Mouse (Mus musculus): ENCODE data around the gene Wipf2.
"Not testable (repeated sequence)": the region's sequence is repeated elsewhere in the genome, so short reads cannot be mapped to it uniquely, and the experiment has no call there.

Wipf2 gene

DNA sequence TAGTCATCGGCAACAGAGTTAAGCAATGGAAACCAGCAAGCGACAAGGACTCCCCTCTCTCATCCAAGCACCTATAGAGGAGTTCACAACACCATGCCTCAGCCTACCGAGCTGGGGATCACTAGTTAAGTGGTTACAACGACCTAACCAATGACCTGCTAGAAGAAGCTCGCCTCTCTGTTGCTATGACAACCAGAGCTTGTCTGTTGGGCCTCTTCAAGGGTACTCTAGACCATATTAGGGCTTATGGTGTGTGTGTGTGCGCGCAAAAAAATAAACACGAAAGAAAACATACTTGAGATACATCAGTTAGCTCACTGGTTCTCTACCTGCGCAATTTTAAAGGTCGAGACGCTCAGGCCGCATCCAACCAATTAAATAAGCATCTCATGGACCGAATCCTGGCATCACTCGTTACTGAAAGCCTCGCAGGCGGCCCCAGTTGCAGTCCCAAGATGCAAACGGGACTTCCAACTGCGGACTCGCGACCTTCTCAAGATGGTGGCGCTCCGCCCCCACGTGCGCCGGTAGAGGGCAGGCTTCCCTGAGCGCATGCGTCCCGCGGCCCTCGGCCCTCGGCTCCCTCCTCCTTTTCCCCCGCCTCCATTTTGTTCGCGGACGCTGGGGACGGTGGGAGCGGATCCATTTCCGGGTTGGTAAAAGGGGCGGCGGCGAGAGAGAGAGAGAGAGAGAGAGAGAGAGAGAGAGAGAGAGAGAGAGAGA, at the start of gene Wipf2:
Wipf2 (plus strand) TSS at position 611 of the 723 bp plus-strand sequence.
- DNase-seq (ENCODE audit: low read depth, low spot score): peak; percentile 98

DNA sequence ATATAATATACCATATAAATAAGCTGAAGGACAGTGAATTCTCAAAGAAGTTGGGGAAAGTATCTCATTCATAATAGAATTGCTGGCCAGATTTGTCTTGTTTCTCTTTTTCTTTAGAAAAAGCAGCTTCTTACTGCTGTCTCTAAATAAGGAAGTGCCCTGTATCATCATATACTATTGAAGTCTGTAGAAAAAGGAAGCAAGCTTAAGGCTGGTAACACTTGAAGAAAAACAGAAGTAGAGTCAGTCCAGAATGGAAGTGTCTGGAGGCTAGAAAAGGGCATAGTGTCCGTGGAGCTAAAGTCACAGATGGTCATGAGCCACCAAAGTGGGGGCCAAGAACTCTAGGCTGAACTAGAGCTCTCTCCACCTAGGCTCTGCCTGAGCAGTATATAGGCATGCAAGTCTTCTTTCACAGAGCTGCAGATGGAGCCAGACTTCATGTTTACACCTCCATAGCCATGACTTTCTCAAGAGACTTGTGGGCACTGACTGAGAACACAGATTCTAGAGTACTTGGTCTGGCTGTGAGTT, 46.7 kb upstream of the Wipf2 start:
- no peak for DNase-seq (ENCODE audit: low read depth, low spot score)

DNA sequence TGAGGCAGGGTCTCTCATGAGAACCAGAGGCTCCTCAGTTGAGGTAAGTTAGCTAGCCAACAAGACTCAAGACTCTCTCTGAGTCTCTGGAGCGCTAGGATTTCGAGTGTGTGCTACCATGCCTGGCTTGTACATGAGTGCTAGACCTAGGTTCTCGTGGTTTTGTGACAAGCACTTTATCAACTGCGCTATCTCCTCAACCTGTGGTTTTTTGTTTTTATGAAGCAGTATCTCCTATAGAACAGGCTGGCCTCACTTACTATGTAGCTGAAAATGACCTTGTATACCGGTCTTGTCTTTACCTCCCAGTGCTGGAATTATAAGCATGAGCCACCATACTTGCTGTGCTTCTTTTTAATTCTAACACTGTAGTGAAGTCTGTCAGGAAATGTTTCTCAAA, 42.5 kb upstream of the Wipf2 start:
- no peak for DNase-seq (ENCODE audit: low read depth, low spot score)

DNA sequence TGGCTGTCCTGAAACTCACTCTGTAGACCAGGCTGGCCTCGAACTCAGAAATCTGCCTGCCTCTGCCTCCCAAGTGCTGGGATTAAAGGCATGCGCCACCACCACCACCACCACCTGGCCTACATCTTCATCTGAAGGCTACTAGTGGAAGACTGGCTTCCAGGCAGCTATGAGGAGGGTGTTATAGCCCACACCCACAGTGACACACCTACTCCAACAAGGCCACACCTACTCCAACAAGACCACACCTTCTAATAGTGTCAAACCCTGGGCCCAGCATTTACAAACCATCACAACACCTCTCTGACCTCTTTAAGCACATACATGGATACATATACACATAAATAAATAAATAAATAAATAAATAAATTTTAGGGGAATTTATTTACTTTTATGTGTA, 37.4 kb upstream of the Wipf2 start:
- DNase-seq (ENCODE audit: low read depth, low spot score): not testable (repeated sequence)

DNA sequence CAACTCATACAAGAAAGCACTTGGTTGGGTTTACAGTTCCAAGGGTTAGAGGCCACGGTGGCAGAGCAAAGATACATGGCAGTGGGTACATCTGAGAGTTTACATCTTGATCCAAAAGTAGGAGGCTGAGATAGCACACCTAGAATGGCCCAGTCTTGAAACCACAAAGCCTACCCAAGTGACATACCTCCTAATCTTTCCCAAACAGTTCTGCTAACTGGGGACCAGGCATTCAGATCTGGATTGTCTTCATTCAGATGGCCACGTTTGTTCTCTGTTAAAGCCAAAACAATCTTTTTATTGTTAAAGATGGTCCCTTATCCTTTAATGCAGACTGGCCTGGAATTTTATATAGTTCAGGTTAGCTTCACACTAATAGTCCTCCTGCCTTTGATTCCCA, 35.6 kb upstream of the Wipf2 start:
- DNase-seq (ENCODE audit: low read depth, low spot score): no peak

DNA sequence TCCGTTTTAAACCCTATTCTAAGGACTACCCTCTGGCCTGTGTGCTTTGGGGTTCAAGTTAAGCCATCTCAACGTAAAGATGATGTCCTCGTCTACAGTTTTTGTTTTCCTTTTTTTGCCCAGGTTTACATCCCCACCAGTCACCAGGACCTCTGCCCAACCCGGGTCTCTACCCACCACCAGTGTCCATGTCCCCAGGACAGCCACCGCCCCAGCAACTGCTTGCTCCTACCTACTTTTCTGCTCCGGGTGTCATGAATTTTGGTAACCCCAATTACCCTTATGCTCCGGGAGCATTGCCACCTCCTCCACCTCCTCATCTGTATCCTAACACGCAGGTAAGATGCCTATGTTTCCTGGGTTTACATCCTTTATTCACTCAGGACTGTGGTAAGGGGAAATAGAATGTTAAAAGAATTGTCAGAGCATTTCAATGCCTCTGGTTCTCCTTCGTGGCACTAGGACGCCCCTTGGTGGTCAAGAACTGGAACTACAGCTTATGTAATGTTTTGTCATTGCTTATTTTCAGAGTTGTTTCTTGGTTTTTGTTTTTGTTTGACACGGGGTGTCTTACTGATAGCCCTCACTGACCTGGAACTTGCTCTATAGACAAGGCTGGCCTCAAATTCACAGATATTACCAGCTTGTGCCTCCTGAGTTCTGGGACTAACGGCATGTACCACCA, 34.2 kb upstream of the Wipf2 start:
- DNase-seq (ENCODE audit: low read depth, low spot score): peak; percentile 67

DNA sequence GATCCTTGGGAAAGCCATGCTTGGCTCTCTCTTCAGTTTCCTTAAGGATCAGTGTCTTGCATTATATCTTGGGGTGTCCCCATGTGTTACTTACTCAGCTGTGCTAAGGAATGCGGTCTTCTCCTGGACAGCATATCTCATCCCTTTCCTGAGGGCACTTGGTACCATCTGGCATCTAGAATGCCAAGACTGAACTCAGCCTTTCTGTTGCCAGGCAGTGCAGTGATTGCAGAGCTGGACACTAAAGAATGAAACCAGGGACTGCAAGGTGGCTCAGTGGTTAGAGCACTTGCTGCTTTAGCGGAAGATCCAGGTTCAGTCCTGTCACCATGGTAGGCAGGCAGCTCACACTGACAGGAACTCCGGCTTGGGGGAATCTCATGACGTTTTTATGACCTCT, 33.6 kb upstream of the Wipf2 start:
- DNase-seq (ENCODE audit: low read depth, low spot score): no peak

DNA sequence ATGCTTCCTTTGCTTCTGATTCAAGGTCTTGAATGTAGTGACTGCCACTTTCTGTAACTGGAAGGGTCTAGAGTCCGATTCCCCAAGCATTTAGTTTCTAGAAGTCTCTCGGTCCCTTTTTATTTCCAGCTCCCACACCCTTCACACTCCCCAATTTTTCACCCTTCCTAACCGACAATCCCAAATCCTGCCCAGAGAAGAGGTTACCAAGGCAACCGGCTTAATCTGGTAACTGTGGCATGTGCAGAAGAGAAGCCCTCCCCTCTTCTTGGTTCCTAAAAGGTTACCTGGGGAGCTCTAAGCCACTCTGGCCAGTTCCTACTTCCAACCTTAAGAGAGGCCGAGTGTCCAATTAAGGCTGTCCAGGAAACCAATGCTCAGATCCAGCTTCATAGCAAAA, 28.1 kb upstream of the Wipf2 start:
- no peak for DNase-seq (ENCODE audit: low read depth, low spot score)

DNA sequence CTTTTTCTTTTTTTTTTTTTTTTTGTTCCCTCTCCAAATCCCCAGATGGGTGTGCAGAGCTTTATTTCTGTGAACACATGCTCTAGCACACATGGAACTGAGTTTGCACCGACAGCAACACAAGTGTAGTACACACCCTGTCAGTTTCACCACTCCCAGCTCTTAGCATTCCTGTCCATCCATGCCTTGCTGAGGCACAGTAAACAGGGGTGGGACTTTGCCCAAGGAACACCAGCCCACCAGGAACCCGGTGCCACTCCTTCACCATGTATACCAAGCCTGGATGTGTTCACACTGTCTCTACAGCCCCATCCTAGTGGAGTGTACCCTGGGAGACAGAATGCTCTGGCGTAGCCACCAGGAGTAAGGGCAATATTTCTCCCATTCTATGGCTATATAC, 27.7 kb upstream of the Wipf2 start:
- DNase-seq (ENCODE audit: low read depth, low spot score): peak; percentile 31

DNA sequence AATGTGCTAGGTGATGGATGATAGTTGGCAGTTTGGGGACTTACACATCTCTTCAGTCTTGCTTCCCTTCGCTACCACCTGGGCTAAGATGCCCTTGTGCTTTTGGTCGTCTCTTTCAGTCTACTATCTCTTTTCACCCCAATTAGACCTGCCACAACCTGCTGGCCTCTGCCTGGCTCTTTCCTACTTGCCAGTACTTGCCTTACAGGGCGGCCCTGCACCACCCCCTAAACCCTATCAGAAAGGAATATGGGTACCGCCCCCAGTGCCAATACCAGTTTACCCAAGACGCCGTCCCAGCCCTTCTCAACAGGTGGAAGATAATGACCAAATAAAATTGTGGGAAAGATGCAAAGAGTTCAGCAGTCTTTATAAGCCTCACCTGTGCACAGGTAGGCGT, 27.3 kb upstream of the Wipf2 start:
- DNase-seq (ENCODE audit: low read depth, low spot score): no peak

DNA sequence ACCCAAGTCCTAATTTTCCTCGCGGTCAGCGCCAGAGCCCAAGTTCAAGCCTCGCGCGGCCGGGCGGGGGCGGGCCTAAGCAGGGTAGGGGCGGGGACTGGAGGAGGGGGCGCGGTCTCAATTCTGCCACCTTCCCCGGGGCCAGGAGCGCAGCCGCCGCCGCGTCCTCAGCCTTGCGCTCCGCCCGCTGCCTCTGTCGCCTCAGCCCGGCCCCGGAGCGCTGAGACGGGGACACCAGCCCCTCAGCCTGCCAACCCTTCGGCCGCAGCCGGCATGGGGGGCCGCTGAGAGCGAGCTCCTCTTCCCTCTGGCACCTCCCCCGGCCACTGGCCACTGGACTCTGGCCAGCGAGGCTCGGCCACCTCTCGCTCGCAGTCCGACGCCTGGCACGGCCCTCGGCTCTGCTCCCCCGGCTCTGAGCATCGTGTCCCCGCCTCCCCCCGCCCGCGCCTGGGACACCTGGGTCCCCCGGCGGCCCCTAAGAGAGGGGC, 26.7 kb upstream of the Wipf2 start, which contains the start of gene Rapgefl1:
Rapgefl1 (plus strand) TSS at position 135 of the 491 bp plus-strand sequence.
- DNase-seq (ENCODE audit: low read depth, low spot score): peak; percentile 90

DNA sequence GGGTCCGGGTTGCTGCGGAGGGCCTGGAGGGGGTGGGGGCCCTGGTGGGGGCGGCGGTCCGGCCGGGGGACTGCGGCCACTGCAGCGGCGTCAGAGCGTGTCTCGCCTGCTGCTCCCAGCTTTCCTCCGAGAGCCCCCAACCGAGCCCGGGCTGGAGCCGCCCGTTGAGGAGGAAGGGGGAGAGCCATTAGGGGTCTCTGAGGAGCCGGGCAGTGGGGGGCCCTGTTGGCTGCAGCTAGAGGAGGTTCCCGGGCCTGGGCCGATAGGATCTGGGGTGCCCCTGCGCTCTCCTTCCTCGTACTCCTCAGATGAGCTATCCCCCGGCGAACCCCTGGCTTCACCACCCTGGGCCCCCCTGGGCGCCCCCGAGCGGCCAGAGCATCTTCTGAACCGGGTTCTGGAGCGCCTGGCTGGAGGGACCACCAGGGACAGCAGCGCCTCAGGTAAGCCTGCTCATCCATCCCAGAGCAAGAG, 26.2 kb upstream of the Wipf2 start:
- no peak for DNase-seq (ENCODE audit: low read depth, low spot score)

DNA sequence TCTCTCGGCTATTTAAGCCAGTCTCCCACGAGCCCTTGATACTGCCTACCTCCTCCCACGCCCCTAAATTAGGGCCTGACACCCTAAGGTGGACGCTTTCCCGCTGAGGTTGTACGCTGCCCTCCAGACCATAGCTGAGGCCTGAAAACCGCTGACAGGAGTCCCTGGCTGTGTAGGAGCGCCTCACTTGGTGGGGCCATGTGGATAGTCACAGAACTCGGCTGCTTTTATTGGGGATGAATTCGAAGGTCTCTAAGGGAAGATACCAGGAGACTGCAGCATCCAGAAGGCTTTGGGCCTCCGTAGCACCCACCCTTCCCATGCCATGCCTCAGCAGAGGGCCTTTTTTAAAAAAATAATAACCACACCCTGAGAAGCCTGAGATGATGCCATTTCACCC, 25.5 kb upstream of the Wipf2 start:
- DNase-seq (ENCODE audit: low read depth, low spot score): no peak

DNA sequence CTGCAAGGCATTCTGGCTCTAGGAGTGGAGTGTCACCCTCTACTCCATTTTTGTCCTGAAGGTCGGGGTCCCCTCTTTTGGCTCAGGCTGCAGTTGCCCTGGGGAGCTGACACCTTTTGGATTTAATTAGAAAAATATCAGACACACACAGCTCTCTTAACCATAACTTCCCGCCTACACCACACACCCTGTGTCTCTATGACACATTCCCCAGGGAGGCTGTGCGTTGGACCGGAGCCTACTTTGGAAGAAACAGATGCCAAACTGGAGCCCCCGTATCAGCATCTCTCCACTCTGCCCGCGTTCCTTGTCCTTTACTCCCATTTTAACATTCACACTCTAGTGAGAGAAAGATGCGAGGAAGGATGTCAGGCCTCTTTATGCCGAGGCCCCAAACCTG, 24.9 kb upstream of the Wipf2 start:
- no peak for DNase-seq (ENCODE audit: low read depth, low spot score)

DNA sequence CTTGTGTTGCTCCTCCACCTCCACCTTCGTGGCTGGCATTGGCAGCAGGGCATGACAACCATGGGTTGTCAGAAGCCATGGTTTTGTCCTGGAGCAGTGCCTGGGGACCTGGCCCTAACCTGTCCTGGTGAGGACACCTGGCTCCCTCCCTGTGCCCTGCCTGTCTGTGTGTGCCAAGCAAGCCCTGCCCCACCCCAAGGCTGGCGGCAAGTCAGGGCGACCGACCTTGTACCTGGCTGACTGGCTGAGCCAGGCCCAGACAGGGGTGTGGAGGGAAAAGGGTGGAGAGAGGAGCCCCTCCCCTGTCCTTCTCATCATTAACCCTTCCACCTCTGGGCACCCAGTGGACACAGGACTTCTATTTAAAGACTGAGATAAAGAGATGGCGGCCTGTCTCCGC, 24.0 kb upstream of the Wipf2 start:
- no peak for DNase-seq (ENCODE audit: low read depth, low spot score)

DNA sequence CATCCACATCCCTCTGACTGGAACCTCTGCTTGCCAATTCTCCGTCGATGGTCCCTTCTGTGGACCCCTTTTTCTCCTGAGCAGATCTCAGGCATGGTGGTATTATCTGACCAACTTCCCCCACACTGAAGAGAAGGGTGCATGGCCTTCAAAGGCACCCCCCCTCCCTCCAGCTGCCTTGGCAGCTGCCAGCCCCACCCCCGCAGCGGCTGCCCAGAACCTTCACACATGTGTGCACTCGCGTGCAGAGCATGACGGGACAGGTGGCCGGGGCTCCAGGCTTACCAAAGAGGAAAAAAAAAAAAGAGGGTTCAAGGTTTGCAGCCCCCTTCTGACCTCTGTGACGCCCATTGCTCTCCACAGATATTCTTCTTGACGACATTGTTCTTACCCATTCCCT, 23.5 kb upstream of the Wipf2 start:
- DNase-seq (ENCODE audit: low read depth, low spot score): no peak

DNA sequence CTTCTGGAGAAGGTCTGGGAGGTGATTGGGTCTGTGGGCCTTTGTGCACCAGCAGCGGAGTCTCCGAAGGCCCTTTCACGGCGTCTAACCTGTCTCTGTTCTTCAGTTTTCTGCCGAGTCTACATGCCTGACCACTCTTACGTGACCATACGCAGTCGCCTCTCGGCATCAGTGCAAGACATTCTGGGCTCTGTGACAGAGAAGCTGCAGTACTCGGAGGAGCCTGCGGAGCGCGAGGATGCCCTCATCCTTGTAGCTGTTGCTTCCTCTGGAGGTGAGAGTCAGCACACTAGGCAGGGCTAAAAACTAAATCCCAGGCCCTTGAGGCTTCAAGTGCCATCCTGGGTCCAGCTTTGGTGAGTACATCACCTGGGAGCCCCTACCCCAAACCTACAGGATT, 17.4 kb upstream of the Wipf2 start:
- DNase-seq (ENCODE audit: low read depth, low spot score): peak; percentile 76

DNA sequence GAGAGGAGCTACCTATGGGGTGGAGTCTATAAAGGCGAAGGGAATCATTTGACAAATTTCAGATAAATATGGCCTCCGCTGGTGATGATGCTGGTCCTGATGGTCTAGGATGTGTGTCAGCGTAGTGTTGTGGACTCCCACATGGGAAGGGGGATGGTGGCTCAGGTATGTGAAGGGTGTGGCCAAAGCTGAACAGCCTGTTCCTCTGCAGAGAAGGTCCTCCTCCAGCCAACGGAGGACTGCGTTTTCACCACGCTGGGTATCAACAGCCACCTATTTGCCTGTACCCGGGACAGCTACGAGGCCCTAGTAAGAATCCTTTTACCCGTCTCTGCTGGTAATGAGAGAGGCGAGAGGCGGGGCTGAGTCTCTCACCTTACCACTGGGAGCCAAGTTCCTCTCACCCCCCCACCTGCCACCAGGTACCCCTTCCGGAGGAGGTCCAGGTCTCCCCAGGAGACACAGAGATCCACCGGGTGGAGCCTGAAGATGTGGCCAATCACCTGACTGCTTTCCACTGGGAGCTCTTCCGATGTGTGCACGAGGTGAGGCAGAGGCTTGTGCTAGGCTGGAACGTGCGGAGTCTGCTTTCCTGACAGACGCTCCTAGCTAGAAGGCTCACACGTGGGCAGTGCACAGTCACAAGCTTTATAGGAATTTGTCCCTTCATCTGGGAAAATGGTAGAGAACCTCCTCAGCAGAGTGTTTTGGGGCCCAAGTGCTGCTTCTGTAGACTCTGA, 16.4 kb upstream of the Wipf2 start:
- DNase-seq (ENCODE audit: low read depth, low spot score): peak; percentile 53

DNA sequence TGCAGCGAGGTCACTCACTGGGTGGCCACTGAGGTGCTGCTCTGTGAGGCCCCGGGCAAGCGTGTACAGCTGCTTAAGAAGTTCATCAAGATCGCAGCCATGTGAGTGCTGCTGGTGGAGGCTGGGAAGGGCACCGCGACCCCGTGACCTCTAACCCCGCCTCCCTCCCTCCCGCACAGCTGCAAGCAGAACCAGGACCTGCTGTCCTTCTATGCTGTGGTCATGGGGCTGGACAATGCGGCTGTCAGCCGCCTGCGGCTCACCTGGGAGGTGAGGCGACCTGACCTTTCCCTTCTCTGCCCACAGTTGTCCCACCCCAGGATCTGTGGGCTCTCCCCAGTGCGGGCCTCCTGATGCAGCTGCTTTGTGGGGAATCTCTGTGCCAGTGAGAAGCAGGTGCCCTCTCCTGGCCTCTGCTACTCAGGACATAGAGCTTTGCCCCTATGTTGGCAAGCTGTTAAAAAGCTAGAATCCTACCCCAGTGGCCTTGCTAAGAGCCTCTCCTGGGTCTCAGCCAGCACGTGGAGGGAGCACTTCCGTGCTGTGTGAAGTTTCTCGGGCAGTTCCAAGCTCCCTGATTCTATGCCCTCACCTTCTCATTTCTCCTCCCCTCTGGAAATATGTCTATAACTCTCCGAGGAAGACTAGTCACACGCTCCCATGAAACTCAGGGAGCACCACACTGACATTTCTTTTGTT, 14.1 kb upstream of the Wipf2 start:
- peak; percentile 36 for DNase-seq (ENCODE audit: low read depth, low spot score)

DNA sequence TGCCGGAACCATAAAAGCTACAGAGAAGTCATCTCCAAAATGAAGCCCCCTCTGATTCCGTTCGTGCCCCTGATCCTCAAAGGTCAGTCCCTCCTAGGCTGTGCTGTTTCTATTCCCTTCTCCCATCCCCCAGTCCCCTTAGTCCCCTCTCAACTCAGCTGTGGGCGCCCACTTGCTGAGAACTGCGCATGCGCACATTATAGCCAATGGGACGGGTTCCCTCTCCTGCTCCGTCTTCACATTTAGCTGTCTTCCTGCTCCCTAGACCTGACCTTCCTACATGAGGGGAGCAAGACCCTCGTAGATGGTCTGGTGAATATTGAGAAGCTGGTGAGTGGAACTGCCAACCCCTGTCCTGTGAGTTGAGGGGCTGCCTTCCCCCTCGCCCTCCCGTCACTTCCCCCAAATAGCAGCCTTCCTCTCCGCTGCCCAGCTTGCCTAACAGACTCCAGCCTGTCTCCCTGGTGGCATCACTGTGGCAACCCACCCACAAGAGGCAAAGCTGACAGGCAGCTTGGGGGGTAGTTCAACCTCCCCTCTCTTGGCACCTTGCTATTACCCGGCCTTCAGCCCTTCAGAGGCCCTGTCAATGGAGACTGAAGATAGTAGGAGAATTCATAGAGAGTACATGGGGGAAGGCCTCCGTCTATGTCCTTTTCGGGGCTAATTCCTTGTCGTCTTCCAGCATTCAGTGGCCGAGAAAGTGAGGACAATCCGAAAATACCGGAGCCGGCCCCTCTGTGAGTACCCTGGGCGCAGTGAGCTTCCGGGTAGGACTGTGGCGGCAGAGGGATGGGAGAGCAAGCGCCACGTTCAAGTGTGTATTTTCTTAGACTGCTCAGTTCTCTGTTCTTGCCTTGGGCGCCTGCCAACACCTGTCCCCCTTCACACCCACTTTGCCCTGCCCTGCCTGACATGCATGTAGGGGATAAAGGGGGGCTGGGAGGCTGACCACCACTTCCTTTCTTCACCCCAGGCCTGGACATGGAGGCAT, 13.0 kb upstream of the Wipf2 start:
- no peak for DNase-seq (ENCODE audit: low read depth, low spot score)
